Mouse (Mus musculus): ENCODE data around the gene Nav1. TPM values are rescaled to one million over a fixed set of nuclear protein-coding genes. Genes with fewer than 3 reads are reported as not detected.

Gene Nav1
- total and polyA plus RNA-seq, 2 experiments from 2014 or later = 46.5 to 99.1 TPM

DNA sequence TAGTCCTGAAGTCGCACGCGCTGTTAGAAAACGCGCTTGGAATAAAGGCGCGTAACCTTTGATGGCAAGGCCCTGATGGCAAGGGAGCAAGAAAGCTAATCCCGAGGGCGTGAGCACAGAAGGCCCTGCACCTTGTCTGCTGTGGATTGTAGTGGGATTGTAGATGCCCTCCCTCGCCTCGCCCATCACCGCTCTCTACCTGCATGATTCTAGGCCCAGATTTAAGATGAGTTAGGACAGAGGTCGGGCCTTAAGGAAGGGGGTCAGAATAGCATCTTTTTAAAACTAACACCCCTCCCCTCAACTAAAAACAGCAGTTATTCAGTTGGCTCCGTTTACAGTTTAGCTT is 176.5 kb downstream of the Nav1 start:
- H3K9me3 ChIP-seq (ENCODE audit: low read length) = no peaks in the 10 kb centered on the region
- no peaks in the 10 kb centered on the region for H3K36me3 ChIP-seq (ENCODE audit: insufficient read depth, low read length)
- no peaks in the 10 kb centered on the region for H3K27me3 ChIP-seq (ENCODE audit: insufficient read depth, low read length)
- H3K4me1 ChIP-seq (ENCODE audit: insufficient read depth, low read length) = peaks cover 13% of the 10 kb centered on the region
- H3K9ac ChIP-seq (replicated peaks; ENCODE audit: low read length, poor library complexity, severe bottlenecking) = peak overlapping the region; percentile 50
- peak overlapping the region; percentile 92 for H3K4me3 ChIP-seq (ENCODE audit: low read depth, low read length)
- H3K27ac ChIP-seq (ENCODE audit: low read depth, low read length) = peak overlapping the region; percentile 85
- no peak for TF ChIP-seq CTCF (IDR thresholded peaks at IDR 0.05)
- ATAC-seq (ENCODE audit: low FRiP score) (peak; percentile 62; the same call in 1 of the 2 replicates), DNase-seq (ENCODE audit: low spot score) (no peak)
- H3K4me2 ChIP-seq (ENCODE audit: low read depth, low read length, poor library complexity, severe bottlenecking) = peak overlapping the region; percentile 49
- WGBS = 2% methylated on average over 14 of the region's 14 CpGs

DNA sequence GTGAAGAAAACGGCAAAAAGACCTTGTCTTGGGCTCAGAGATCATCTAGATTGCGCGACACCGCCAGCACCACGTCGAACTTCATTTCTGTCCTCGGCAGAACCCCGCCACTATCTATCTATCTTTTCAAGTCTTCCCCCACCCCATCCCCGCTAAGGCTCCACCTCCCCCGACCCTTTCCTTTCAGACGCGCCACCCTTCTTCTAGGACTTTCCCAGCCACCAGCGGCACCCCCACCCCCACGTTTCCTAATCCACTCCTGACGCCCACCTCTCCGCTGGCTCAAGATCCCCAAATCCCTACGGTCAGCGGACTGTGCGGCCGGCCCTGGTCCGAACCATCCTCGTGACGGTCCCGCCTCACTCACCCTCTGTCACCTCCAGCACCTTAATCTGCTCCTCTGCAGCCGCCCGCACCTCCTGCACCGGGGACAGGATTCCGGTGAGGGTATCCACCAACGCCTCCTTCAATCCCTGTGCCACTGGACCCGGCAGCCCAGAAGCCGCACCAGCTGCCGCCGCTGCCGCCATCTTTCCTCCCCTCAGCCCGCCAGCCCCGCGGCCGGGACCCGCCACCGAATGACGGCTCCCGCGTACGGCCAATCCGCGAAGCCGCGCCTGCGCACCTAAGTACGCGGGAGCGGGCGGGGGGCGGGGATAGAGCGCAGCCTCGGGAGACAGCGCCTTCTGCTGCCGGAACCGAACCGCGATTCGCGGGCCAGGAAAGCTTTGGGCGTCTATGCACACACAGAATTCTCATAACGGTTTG is 177.0 kb downstream of the Nav1 start, which contains the start of gene Ipo9:
Gene Ipo9 (minus strand): TSS at position 599 of the 768 bp plus-strand sequence.
- Histone ChIP-seq H3K9ac (replicated peaks; ENCODE audit: low read length, poor library complexity, severe bottlenecking) (peak within 1 kb of the TSS; percentile 81), H3K27ac (ENCODE audit: low read depth, low read length) (peak within 1 kb of the TSS; percentile 85), H3K4me1 (ENCODE audit: insufficient read depth, low read length) (peaks cover 13% of the 10 kb centered on the region), H3K9me3 (ENCODE audit: low read length) (no peaks in the 10 kb centered on the region), H3K27me3 (ENCODE audit: insufficient read depth, low read length) (no peaks in the 10 kb centered on the region), H3K4me2 (ENCODE audit: low read depth, low read length, poor library complexity, severe bottlenecking) (peak within 1 kb of the TSS; percentile 49), H3K36me3 (ENCODE audit: insufficient read depth, low read length) (no peaks in the 10 kb centered on the region; the same call in 1 of the 2 replicates), H3K4me3 (ENCODE audit: low read depth, low read length) (peak within 1 kb of the TSS; percentile 92)
- TF ChIP-seq CTCF (IDR thresholded peaks at IDR 0.05) = peak; percentile 81
- DNase-seq (ENCODE audit: low spot score) (peak; percentile 96), ATAC-seq (ENCODE audit: low FRiP score) (peak; percentile 93)
- under 1% methylated on average over 65 of the region's 65 CpGs for WGBS

DNA sequence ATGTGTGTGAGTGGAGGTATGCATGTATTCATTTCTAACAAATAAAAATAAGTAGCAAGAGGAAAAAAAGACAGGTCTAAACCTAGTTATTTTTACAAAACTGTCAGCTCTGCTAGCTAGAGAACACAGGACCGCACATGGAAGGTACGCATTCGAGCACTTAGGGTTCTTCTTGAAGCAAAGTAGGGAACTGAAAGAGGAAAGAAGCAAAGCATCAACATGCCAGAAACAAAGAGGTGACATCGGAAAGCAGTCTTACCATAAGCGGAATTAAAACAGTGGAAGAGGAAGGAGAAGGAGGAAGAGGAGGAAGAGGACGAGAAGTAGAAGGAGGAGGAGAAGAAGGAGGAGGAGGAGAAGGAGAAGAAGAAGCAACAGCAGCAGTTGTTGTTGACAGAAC is 179.7 kb downstream of the Nav1 start:
- peaks cover 13% of the 10 kb centered on the region for H3K4me1 ChIP-seq (ENCODE audit: insufficient read depth, low read length)
- DNase-seq (ENCODE audit: low spot score) = no peak
- 94% methylated on average over 6 of the region's 6 CpGs for WGBS
- no peaks in the 10 kb centered on the region for H3K27me3 ChIP-seq (ENCODE audit: insufficient read depth, low read length)
- peaks cover 2% of the 10 kb centered on the region; the same call in 1 of the 2 replicates for H3K36me3 ChIP-seq (ENCODE audit: insufficient read depth, low read length)
- no peak for ATAC-seq (ENCODE audit: low FRiP score)
- H3K27ac ChIP-seq (ENCODE audit: low read depth, low read length) = no peak overlapping the region
- no peaks in the 10 kb centered on the region for H3K9me3 ChIP-seq (ENCODE audit: low read length)
- no peak for TF ChIP-seq CTCF (IDR thresholded peaks at IDR 0.05)
- H3K4me3 ChIP-seq (ENCODE audit: low read depth, low read length) = no peak overlapping the region
- no peak overlapping the region for H3K9ac ChIP-seq (replicated peaks; ENCODE audit: low read length, poor library complexity, severe bottlenecking)
- no peak overlapping the region for H3K4me2 ChIP-seq (ENCODE audit: low read depth, low read length, poor library complexity, severe bottlenecking)

DNA sequence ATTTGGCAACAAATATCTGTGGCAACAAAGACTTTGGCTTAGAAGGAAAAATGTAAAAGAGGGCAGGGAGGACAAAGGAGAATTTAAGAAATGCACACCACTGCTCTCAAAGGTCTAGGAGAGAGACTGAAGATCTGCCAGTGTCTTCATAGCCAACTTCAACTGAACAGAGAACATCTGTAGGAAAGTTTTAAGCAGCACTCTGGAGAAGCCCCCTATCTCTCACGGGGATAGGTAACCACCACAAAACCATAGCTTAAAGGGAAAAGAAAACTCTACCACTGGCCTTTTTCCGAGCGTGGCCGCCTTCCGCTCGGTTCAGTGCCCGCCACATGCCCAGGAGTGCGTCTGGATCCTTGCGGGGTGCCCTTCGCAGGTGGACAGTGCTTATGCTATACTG is 180.4 kb downstream of the Nav1 start:
- WGBS = 90% methylated on average over 10 of the region's 10 CpGs
- Histone ChIP-seq H3K4me3 (ENCODE audit: low read depth, low read length) (no peak overlapping the region), H3K9ac (replicated peaks; ENCODE audit: low read length, poor library complexity, severe bottlenecking) (no peak overlapping the region), H3K4me2 (ENCODE audit: low read depth, low read length, poor library complexity, severe bottlenecking) (no peak overlapping the region), H3K36me3 (ENCODE audit: insufficient read depth, low read length) (peaks cover 2% of the 10 kb centered on the region; the same call in 1 of the 2 replicates), H3K4me1 (ENCODE audit: insufficient read depth, low read length) (peaks cover 13% of the 10 kb centered on the region), H3K9me3 (ENCODE audit: low read length) (no peaks in the 10 kb centered on the region), H3K27ac (ENCODE audit: low read depth, low read length) (no peak overlapping the region), H3K27me3 (ENCODE audit: insufficient read depth, low read length) (no peaks in the 10 kb centered on the region)
- ATAC-seq (ENCODE audit: low FRiP score) (no peak), DNase-seq (ENCODE audit: low spot score) (no peak)
- no peak for TF ChIP-seq CTCF (IDR thresholded peaks at IDR 0.05)

- H3K27ac ChIP-seq (ENCODE audit: low read depth, low read length) = no peak overlapping the region
- H3K4me2 ChIP-seq (ENCODE audit: low read depth, low read length, poor library complexity, severe bottlenecking) = no peak overlapping the region
- H3K4me3 ChIP-seq (ENCODE audit: low read depth, low read length) = no peak overlapping the region
- H3K27me3 ChIP-seq (ENCODE audit: insufficient read depth, low read length) = no peaks in the 10 kb centered on the region
- TF ChIP-seq CTCF (IDR thresholded peaks at IDR 0.05) = no peak
- WGBS = 90% methylated on average over 6 of the region's 6 CpGs
- DNase-seq (ENCODE audit: low spot score) (no peak), ATAC-seq (ENCODE audit: low FRiP score) (no peak)
- H3K9ac ChIP-seq (replicated peaks; ENCODE audit: low read length, poor library complexity, severe bottlenecking) = no peak overlapping the region
- no peaks in the 10 kb centered on the region for H3K9me3 ChIP-seq (ENCODE audit: low read length)
- H3K36me3 ChIP-seq (ENCODE audit: insufficient read depth, low read length) = peaks cover 13% of the 10 kb centered on the region
- no peaks in the 10 kb centered on the region for H3K4me1 ChIP-seq (ENCODE audit: insufficient read depth, low read length)
Observed at GRCm38 (mm10) chr1:135422772-135423171, 184.3 kb downstream of the Nav1 start.

GRCm38 (mm10) chr1:135413996-135414395 is 193.1 kb downstream of the Nav1 start:
- no peak overlapping the region for H3K9ac ChIP-seq (replicated peaks; ENCODE audit: low read length, poor library complexity, severe bottlenecking)
- DNase-seq (ENCODE audit: low spot score) = no peak
- H3K4me1 ChIP-seq (ENCODE audit: insufficient read depth, low read length) = no peaks in the 10 kb centered on the region
- no peak overlapping the region for H3K4me2 ChIP-seq (ENCODE audit: low read depth, low read length, poor library complexity, severe bottlenecking)
- TF ChIP-seq CTCF (IDR thresholded peaks at IDR 0.05) = no peak
- ATAC-seq (ENCODE audit: low FRiP score) = no peak
- H3K4me3 ChIP-seq (ENCODE audit: low read depth, low read length) = no peak overlapping the region
- no peak overlapping the region for H3K27ac ChIP-seq (ENCODE audit: low read depth, low read length)
- H3K27me3 ChIP-seq (ENCODE audit: insufficient read depth, low read length) = no peaks in the 10 kb centered on the region
- H3K36me3 ChIP-seq (ENCODE audit: insufficient read depth, low read length) = peaks cover 57% of the 10 kb centered on the region
- H3K9me3 ChIP-seq (ENCODE audit: low read length) = no peaks in the 10 kb centered on the region

Data from midbrain, postnatal 0 days (tissue).